Mouse (Mus musculus) myocyte (in vitro differentiated cells): ENCODE measurements around the gene Auts2. TPM values are rescaled to one million over a fixed set of nuclear protein-coding genes. Genes with fewer than 3 reads are reported as not detected.

ENCODE experiments used
- H3K27me3 ChIP-seq: one replicate; pipeline ENCODE4 v1.6.1; 2011; ENCODE audit not compliant: control insufficient read depth, insufficient read depth, insufficient read length
- H3K36me3 ChIP-seq: one replicate; pipeline ENCODE4 v1.6.1; 2011; ENCODE audit not compliant: control insufficient read depth, insufficient read depth
- H3K4me2 ChIP-seq: one replicate; pipeline ENCODE4 v1.6.1; 2011; ENCODE audit warnings: low read depth, control low read depth
- H3K4me3 ChIP-seq: one replicate; pipeline ENCODE4 v1.5.1; 2011; ENCODE audit warnings: mild to moderate bottlenecking, control low read depth, moderate library complexity
- H3K79me2 ChIP-seq: one replicate; pipeline ENCODE4 v1.6.1; 2011; ENCODE audit not compliant: control insufficient read depth, insufficient read depth
- H3ac ChIP-seq: one replicate; pipeline ENCODE4 v1.6.1; 2011; ENCODE audit not compliant: control insufficient read depth, insufficient read length
- CEBPB ChIP-seq: IDR thresholded peaks from 2 replicates; pipeline ENCODE4 v1.6.1; 2011; ENCODE audit warnings: mild to moderate bottlenecking, moderate library complexity; ENCODE audit not compliant: poor library complexity, insufficient read depth, severe bottlenecking
- E2F4 ChIP-seq: IDR thresholded peaks from one replicate; pipeline ENCODE4 v1.6.1; 2011; ENCODE audit warnings: mild to moderate bottlenecking, control low read depth, moderate library complexity; ENCODE audit not compliant: insufficient read depth
- MAX ChIP-seq: IDR thresholded peaks from one replicate; pipeline ENCODE4 v1.6.1; 2011; ENCODE audit warnings: low read depth, mild to moderate bottlenecking, control low read depth
- MYOD1 ChIP-seq, 3 experiments: IDR thresholded peaks; one replicate each; pipeline ENCODE4 v1.6.1; 2011; ENCODE audit warnings: control low read depth in 2 of 3, low read depth in 2 of 3, mild to moderate bottlenecking in 2 of 3, moderate library complexity in 1 of 3; ENCODE audit not compliant: insufficient read length in 2 of 3, control insufficient read depth in 1 of 3
- MYOG ChIP-seq, 3 experiments: IDR thresholded peaks; one replicate each; pipeline ENCODE4 v1.6.1; 2011; ENCODE audit warnings: control low read depth in 2 of 3, low read depth in 2 of 3, mild to moderate bottlenecking in 2 of 3; ENCODE audit not compliant: insufficient read length in 2 of 3, control insufficient read depth in 1 of 3, insufficient read depth in 1 of 3
- POLR2A ChIP-seq: IDR thresholded peaks from one replicate; pipeline ENCODE4 v1.6.1; 2011; ENCODE audit warnings: low read depth, mild to moderate bottlenecking, control low read depth, moderate library complexity; ENCODE audit not compliant: insufficient read length
- POLR2AphosphoS2 ChIP-seq: IDR thresholded peaks from one replicate; pipeline ENCODE4 v1.6.1; 2011; ENCODE audit warnings: low read depth, control low read depth; ENCODE audit not compliant: insufficient read length
- REST ChIP-seq: IDR thresholded peaks from one replicate; pipeline ENCODE4 v1.6.1; 2011; ENCODE audit warnings: mild to moderate bottlenecking, control low read depth, moderate library complexity; ENCODE audit not compliant: insufficient read depth, insufficient read length
- SRF ChIP-seq: IDR thresholded peaks from one replicate; pipeline ENCODE4 v1.6.1; 2011; ENCODE audit warnings: low read depth; ENCODE audit not compliant: control insufficient read depth, insufficient read length
- TCF12 ChIP-seq: IDR thresholded peaks from one replicate; pipeline ENCODE4 v1.6.1; 2011; ENCODE audit warnings: mild to moderate bottlenecking, control low read depth; ENCODE audit not compliant: poor library complexity, insufficient read depth, severe bottlenecking
- TCF3 ChIP-seq: IDR thresholded peaks from one replicate; pipeline ENCODE4 v1.6.1; 2011; ENCODE audit warnings: low read depth, control low read depth; ENCODE audit not compliant: insufficient read length
- USF1 ChIP-seq: IDR thresholded peaks from one replicate; pipeline ENCODE4 v1.6.1; 2011; ENCODE audit warnings: low read depth, mild to moderate bottlenecking, control low read depth, moderate library complexity
- polyA plus RNA-seq: library from polyadenylated mRNA; unstranded; fragments of >200 nt; fragmentation: generic; extraction: Trizol; gene quantifications from one replicate; pipeline ENCODE4 v1.2.1, GENCODE M21; 2012; ENCODE audit warnings: missing spikeins

Gene Auts2
- polyA plus RNA-seq, 1 experiment: 8.0 TPM

- H3K79me2 ChIP-seq: no peaks in the 10 kb centered on the region
- H3ac ChIP-seq: no peak overlapping the region
- no peaks in the 10 kb centered on the region for H3K36me3 ChIP-seq
- H3K4me3 ChIP-seq: no peak overlapping the region
- H3K27me3 ChIP-seq: no peaks in the 10 kb centered on the region
- no peak for TF ChIP-seq MYOG (IDR thresholded peaks at IDR 0.05; ENCODE audit: control insufficient read depth in 1 of 3, insufficient read depth in 1 of 3, insufficient read length in 2 of 3, low read depth in 2 of 3)
- TF ChIP-seq E2F4: no peak
- TF ChIP-seq POLR2AphosphoS2: no peak
- TF ChIP-seq SRF: no peak
- no peak for TF ChIP-seq TCF12
- TF ChIP-seq POLR2A: no peak
- TF ChIP-seq REST: no peak
- no peak overlapping the region for H3K4me2 ChIP-seq
These were observed 509.4 kb downstream of the Auts2 start for GRCm38 (mm10) chr5:132033491-132034350.

GRCm38 (mm10) chr5:132030941-132031531, 512.1 kb downstream of the Auts2 start:
- no peaks in the 10 kb centered on the region for H3K36me3 ChIP-seq
- H3K79me2 ChIP-seq: no peaks in the 10 kb centered on the region
- TF ChIP-seq CEBPB (no peak), REST (no peak), USF1 (no peak), E2F4 (no peak), MYOD1 (IDR thresholded peaks at IDR 0.05; ENCODE audit: control insufficient read depth in 1 of 3, insufficient read length in 2 of 3, low read depth in 2 of 3) (no peak), POLR2A (no peak), TCF12 (no peak), MYOG (IDR thresholded peaks at IDR 0.05; ENCODE audit: control insufficient read depth in 1 of 3, insufficient read depth in 1 of 3, insufficient read length in 2 of 3, low read depth in 2 of 3) (no peak), TCF3 (no peak), SRF (no peak), MAX (no peak), POLR2AphosphoS2 (no peak)
- no peak overlapping the region for H3K4me2 ChIP-seq
- H3ac ChIP-seq: no peak overlapping the region
- no peaks in the 10 kb centered on the region for H3K27me3 ChIP-seq
- H3K4me3 ChIP-seq: no peak overlapping the region

- no peak overlapping the region for H3K4me2 ChIP-seq
- no peaks in the 10 kb centered on the region for H3K36me3 ChIP-seq
- no peak overlapping the region for H3K4me3 ChIP-seq
- no peaks in the 10 kb centered on the region for H3K27me3 ChIP-seq
- no peak overlapping the region for H3ac ChIP-seq
- no peaks in the 10 kb centered on the region for H3K79me2 ChIP-seq
- TF ChIP-seq POLR2AphosphoS2 (no peak), SRF (no peak), CEBPB (no peak), TCF3 (no peak), USF1 (no peak), POLR2A (no peak), REST (no peak), TCF12 (no peak), MYOD1 (IDR thresholded peaks at IDR 0.05; ENCODE audit: control insufficient read depth in 1 of 3, insufficient read length in 2 of 3, low read depth in 2 of 3) (no peak), MAX (no peak), MYOG (IDR thresholded peaks at IDR 0.05; ENCODE audit: control insufficient read depth in 1 of 3, insufficient read depth in 1 of 3, insufficient read length in 2 of 3, low read depth in 2 of 3) (no peak), E2F4 (no peak)
These were observed 513.5 kb downstream of the Auts2 start for GRCm38 (mm10) chr5:132029638-132030037.

DNA sequence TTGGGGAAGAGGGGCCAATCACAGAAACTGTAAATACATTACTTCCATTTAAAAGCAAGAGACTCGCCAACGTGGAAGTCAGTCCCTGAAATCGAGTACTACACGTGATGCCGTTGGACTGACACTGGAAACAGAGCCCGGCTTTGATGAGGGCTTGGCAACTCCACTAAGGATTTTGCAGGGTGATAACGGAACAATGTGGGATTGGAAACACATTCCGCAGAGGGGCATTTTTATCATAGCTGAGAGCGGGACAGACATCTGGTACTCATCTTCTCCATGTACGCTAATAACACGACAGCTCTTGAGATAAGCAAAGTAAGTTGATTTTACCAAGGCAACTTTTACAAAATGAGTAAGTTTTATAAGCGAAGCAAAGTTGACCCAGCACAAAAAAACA, 514.1 kb downstream of the Auts2 start:
- no peaks in the 10 kb centered on the region for H3K27me3 ChIP-seq
- no peak overlapping the region for H3ac ChIP-seq
- H3K4me2 ChIP-seq: no peak overlapping the region
- H3K4me3 ChIP-seq: no peak overlapping the region
- no peak for TF ChIP-seq MYOG (IDR thresholded peaks at IDR 0.05; ENCODE audit: control insufficient read depth in 1 of 3, insufficient read depth in 1 of 3, insufficient read length in 2 of 3, low read depth in 2 of 3)
- no peak for TF ChIP-seq TCF3
- no peak for TF ChIP-seq POLR2A
- TF ChIP-seq MYOD1 (IDR thresholded peaks at IDR 0.05; ENCODE audit: control insufficient read depth in 1 of 3, insufficient read length in 2 of 3, low read depth in 2 of 3): no peak
- no peak for TF ChIP-seq MAX
- TF ChIP-seq POLR2AphosphoS2: no peak
- TF ChIP-seq USF1: no peak
- no peak for TF ChIP-seq E2F4
- TF ChIP-seq SRF: no peak
- no peak for TF ChIP-seq TCF12
- no peak for TF ChIP-seq REST
- TF ChIP-seq CEBPB: no peak
- no peaks in the 10 kb centered on the region for H3K79me2 ChIP-seq
- H3K36me3 ChIP-seq: no peaks in the 10 kb centered on the region
